In genomic region chr4:147903601-147904000, GRCm38 (mm10) we compare ENCODE assay signal across 8 mouse cellular contexts. TPM values are rescaled to one million over a fixed set of nuclear protein-coding genes. Genes with fewer than 3 reads are reported as not detected.
A peak's percentile ranks its signal among the peaks of the same experiment; 100 is the strongest.
DNase-seq lines count a peak whose midpoint lies in the region; ATAC-seq and TF ChIP-seq lines count a peak whose summit lies in the region.

No protein-coding gene starts in this region.

- no peaks in the 10 kb centered on the region for H3K27me3 ChIP-seq in heart, embryonic 10.5 days (ENCODE audit: insufficient read depth, poor library complexity, severe bottlenecking)
- H3K27me3 ChIP-seq in heart, postnatal 0 days (ENCODE audit: control insufficient read depth, insufficient read depth, low read length): no peaks in the 10 kb centered on the region
- H3K27me3 ChIP-seq in midbrain, embryonic 10.5 days (ENCODE audit: low read depth, poor library complexity, severe bottlenecking): no peaks in the 10 kb centered on the region

- WGBS in heart, embryonic 10.5 days: 73% methylated on average over 3 of the region's 3 CpGs
- WGBS in heart, postnatal 0 days: 47% methylated on average over 3 of the region's 3 CpGs
- WGBS in midbrain, embryonic 10.5 days: 84% methylated on average over 3 of the region's 3 CpGs

- peaks cover 31% of the 10 kb centered on the region for H3K4me1 ChIP-seq in heart, embryonic 10.5 days
- H3K4me1 ChIP-seq in heart, postnatal 0 days (ENCODE audit: control insufficient read depth, insufficient read depth): peaks cover 39% of the 10 kb centered on the region
- peaks cover 14% of the 10 kb centered on the region for H3K4me1 ChIP-seq in midbrain, embryonic 10.5 days

- peaks cover 42% of the 10 kb centered on the region for H3K36me3 ChIP-seq in heart, embryonic 10.5 days
- peaks cover 30% of the 10 kb centered on the region for H3K36me3 ChIP-seq in heart, postnatal 0 days (replicated peaks; ENCODE audit: control insufficient read depth, insufficient read depth, low read length)
- H3K36me3 ChIP-seq in midbrain, embryonic 10.5 days: peaks cover 44% of the 10 kb centered on the region

- TF ChIP-seq CTCF in heart, postnatal 0 days (IDR thresholded peaks at IDR 0.05; ENCODE audit: low read depth): no peak

- ATAC-seq in heart, postnatal 0 days (ENCODE audit: insufficient read depth, low read depth): no peak

- peak overlapping the region; percentile 100 for H3K27ac ChIP-seq in heart, embryonic 10.5 days
- peak overlapping the region; percentile 90 for H3K27ac ChIP-seq in heart, postnatal 0 days (ENCODE audit: low read depth)
- peak overlapping the region; percentile 99; the same call in 1 of the 2 replicates for H3K27ac ChIP-seq in midbrain, embryonic 10.5 days (replicated peaks)

- intact Hi-C loops in heart, postnatal 36 days (cut with DNase I): no loop called here

- peak overlapping the region; percentile 93 for H3K4me3 ChIP-seq in heart, embryonic 10.5 days
- H3K4me3 ChIP-seq in heart, postnatal 0 days (ENCODE audit: low read depth, low read length): peak overlapping the region; percentile 86
- peak overlapping the region; percentile 93 for H3K4me3 ChIP-seq in midbrain, embryonic 10.5 days

- no peaks in the 10 kb centered on the region for H3K9me3 ChIP-seq in heart, embryonic 10.5 days
- no peaks in the 10 kb centered on the region for H3K9me3 ChIP-seq in heart, postnatal 0 days (replicated peaks; ENCODE audit: control insufficient read depth, low read length)
- H3K9me3 ChIP-seq in midbrain, embryonic 10.5 days (replicated peaks): no peaks in the 10 kb centered on the region

- TF ChIP-seq EP300 in heart, postnatal 0 days (IDR thresholded peaks at IDR 0.05; ENCODE audit: low read depth): no peak

- H3K9ac ChIP-seq in heart, postnatal 0 days (replicated peaks; ENCODE audit: low read depth, low read length): peak overlapping the region; percentile 89

- peak overlapping the region; percentile 64 for H3K4me2 ChIP-seq in heart, postnatal 0 days (ENCODE audit: low read depth, low read length)

- no peak for DNase-seq in heart, embryonic 10.5 days (ENCODE audit: low spot score)
- DNase-seq in heart, postnatal 36 days: no peak
- DNase-seq in adrenal gland, adult 8-10 months: peak; percentile 72
- DNase-seq in heart, postnatal 0 days (ENCODE audit: low spot score): no peak
- no peak for DNase-seq in midbrain, embryonic 10.5 days (ENCODE audit: low spot score)
- no peak for DNase-seq in urinary bladder, adult 18-20 months (ENCODE audit: low spot score in 2 of 2)
- no peak for DNase-seq in gastrocnemius, postnatal 10 days
- DNase-seq in thymus, postnatal 36 days: no peak

RNA-seq across cellular contexts. Expression of gene Mfn2, which starts 0.9 kb away (rescaled TPM):
- 65.7 and 126 TPM in 2 replicates for polyA plus RNA-seq in heart, embryonic 10.5 days (2016; fragmentation: Nextera tagmentation; extraction: Ambion mirVana)
- 100 to 1,000 TPM; 670 to 699 TPM for total RNA-seq in heart, postnatal 36 days (2021)
- total RNA-seq in adrenal gland, adult 8-10 months (2022): 100 to 1,000 TPM; 119 to 236 (median 168) TPM
- 251 and 256 TPM in 2 replicates for total RNA-seq in heart, postnatal 0 days (2014; rRNA removed; ENCODE audit: low replicate concordance)
- 188 and 230 TPM in 2 replicates for polyA plus RNA-seq in heart, postnatal 0 days (2015; fragmentation: Nextera tagmentation; extraction: Ambion mirVana)
- polyA plus RNA-seq in midbrain, embryonic 10.5 days (2016; fragmentation: Nextera tagmentation; extraction: Ambion mirVana): 45.1 and 53.2 TPM in 2 replicates
- total RNA-seq in gastrocnemius, postnatal 10 days (2021): 100 to 1,000 TPM; 254 to 282 TPM

RNA-seq across cellular contexts. Expression of gene Plod1, which starts 33.0 kb away (rescaled TPM):
- polyA plus RNA-seq in heart, embryonic 10.5 days (2016; fragmentation: Nextera tagmentation; extraction: Ambion mirVana): 40.8 and 44.9 TPM in 2 replicates
- 10 to 100 TPM; 71.3 to 89.9 TPM for total RNA-seq in heart, postnatal 36 days (2021)
- 10 to 100 TPM; 31.2 to 44.5 (median 39.4) TPM for total RNA-seq in adrenal gland, adult 8-10 months (2022)
- total RNA-seq in heart, postnatal 0 days (2014; rRNA removed; ENCODE audit: low replicate concordance): 84.0 and 107 TPM in 2 replicates
- polyA plus RNA-seq in heart, postnatal 0 days (2015; fragmentation: Nextera tagmentation; extraction: Ambion mirVana): 48.9 and 55.6 TPM in 2 replicates
- polyA plus RNA-seq in midbrain, embryonic 10.5 days (2016; fragmentation: Nextera tagmentation; extraction: Ambion mirVana): 26.9 and 28.2 TPM in 2 replicates
- 10 to 100 TPM; 50.6 to 55.3 TPM for total RNA-seq in gastrocnemius, postnatal 10 days (2021)

RNA-seq across cellular contexts. Expression of gene Fv1, which starts 34.8 kb away (rescaled TPM):
- 8.7 and 8.8 TPM in 2 replicates for polyA plus RNA-seq in heart, embryonic 10.5 days (2016; fragmentation: Nextera tagmentation; extraction: Ambion mirVana)
- total RNA-seq in heart, postnatal 36 days (2021): 10 to 100 TPM; 16.1 to 18.3 TPM
- 10 to 100 TPM; 10.8 to 16.2 (median 13.3) TPM for total RNA-seq in adrenal gland, adult 8-10 months (2022)
- 3.2 and 9.4 TPM in 2 replicates for total RNA-seq in heart, postnatal 0 days (2014; rRNA removed; ENCODE audit: low replicate concordance)
- 5.9 and 6.1 TPM in 2 replicates for polyA plus RNA-seq in heart, postnatal 0 days (2015; fragmentation: Nextera tagmentation; extraction: Ambion mirVana)
- polyA plus RNA-seq in midbrain, embryonic 10.5 days (2016; fragmentation: Nextera tagmentation; extraction: Ambion mirVana): 16.7 TPM in 2 replicates
- 1 to 10 TPM; 3.2 to 4.6 TPM for total RNA-seq in gastrocnemius, postnatal 10 days (2021)

RNA-seq across cellular contexts. Expression of gene Miip, which starts 35.0 kb away (rescaled TPM):
- polyA plus RNA-seq in heart, embryonic 10.5 days (2016; fragmentation: Nextera tagmentation; extraction: Ambion mirVana): 36.1 and 49.7 TPM in 2 replicates
- 1 to 10 TPM; 7.6 to 8.6 TPM for total RNA-seq in heart, postnatal 36 days (2021)
- 10 to 100 TPM; 18.4 to 33.8 (median 29.1) TPM for total RNA-seq in adrenal gland, adult 8-10 months (2022)
- 24.0 and 73.6 TPM in 2 replicates for total RNA-seq in heart, postnatal 0 days (2014; rRNA removed; ENCODE audit: low replicate concordance)
- 18.0 and 19.2 TPM in 2 replicates for polyA plus RNA-seq in heart, postnatal 0 days (2015; fragmentation: Nextera tagmentation; extraction: Ambion mirVana)
- polyA plus RNA-seq in midbrain, embryonic 10.5 days (2016; fragmentation: Nextera tagmentation; extraction: Ambion mirVana): 73.8 and 79.9 TPM in 2 replicates
- 1 to 10 TPM; 6.2 to 9.2 TPM for total RNA-seq in gastrocnemius, postnatal 10 days (2021)

RNA-seq across cellular contexts. Expression of gene 2510039O18Rik, which starts 37.1 kb away (rescaled TPM):
- polyA plus RNA-seq in heart, embryonic 10.5 days (2016; fragmentation: Nextera tagmentation; extraction: Ambion mirVana): 13.6 and 18.5 TPM in 2 replicates
- 10 to 100 TPM; 37.2 to 41.2 TPM for total RNA-seq in heart, postnatal 36 days (2021)
- total RNA-seq in adrenal gland, adult 8-10 months (2022): 10 to 100 TPM; 45.5 to 52.4 (median 47.4) TPM
- 76.2 and 82.2 TPM in 2 replicates for total RNA-seq in heart, postnatal 0 days (2014; rRNA removed; ENCODE audit: low replicate concordance)
- 8.9 and 10.4 TPM in 2 replicates for polyA plus RNA-seq in heart, postnatal 0 days (2015; fragmentation: Nextera tagmentation; extraction: Ambion mirVana)
- polyA plus RNA-seq in midbrain, embryonic 10.5 days (2016; fragmentation: Nextera tagmentation; extraction: Ambion mirVana): 11.6 and 11.7 TPM in 2 replicates
- 10 to 100 TPM; 25.7 to 28.2 TPM for total RNA-seq in gastrocnemius, postnatal 10 days (2021)
